ENCODE assay signal across 12 mouse cellular contexts in the genomic region with DNA sequence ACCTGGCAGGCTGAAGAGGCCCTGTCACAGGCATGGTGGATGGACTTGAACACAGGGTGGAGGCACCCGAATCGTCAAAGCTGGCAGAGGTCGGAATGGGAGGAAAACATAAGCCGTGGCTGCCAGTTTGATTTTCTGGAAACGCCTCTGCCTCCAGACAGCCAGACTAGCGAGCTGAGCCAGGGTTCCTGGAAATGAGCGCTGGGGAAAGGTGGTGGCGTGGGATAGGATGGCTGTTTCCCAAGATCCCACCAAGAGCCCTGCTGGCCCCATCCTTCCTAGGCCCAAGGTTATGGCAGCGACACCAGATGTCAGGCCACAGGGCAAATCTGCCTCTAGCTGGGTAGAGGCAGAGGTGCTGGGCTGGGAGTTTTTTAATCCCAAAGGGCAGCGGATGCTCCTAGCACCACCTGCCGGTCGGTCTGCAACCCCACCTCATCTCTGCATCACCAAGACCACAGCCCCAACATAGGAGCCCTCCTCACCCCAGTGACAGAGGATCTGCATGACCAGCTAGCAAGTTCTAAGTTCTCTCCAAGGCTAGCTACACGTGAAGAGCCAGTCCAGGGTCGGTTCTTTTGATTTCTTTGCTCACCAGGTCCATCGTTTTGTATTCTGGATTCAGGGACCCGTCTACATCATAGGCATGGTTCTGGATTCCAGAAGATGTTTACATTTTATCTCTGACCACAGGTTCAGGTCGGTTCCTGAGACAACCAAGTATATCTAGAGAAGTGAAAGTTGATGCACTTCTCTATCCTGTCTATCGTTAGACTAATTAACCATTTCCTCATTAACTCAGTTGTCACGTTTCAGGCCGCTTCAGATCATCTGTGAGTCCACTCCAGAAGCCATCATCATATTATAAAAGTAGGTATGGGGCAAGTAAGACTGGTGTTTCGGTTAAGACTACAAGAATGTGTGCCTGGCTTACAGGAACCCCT. TPM values are rescaled to one million over a fixed set of nuclear protein-coding genes. Genes with fewer than 3 reads are reported as not detected.
DNase-seq lines count a peak whose midpoint lies in the region; ATAC-seq and TF ChIP-seq lines count a peak whose summit lies in the region.
"Had no signal": no experiment of that assay in that cellular context is flagged by ENCODE, and none has a peak within 500 bp of the region (broad histone marks: within the 10 kb centered on the region; RNA-seq: fewer than 3 reads in every experiment).

No protein-coding gene starts in this region.

- ATAC-seq in forebrain, embryonic 14.5 days = no peak
- ATAC-seq: midbrain, embryonic 16.5 days had no signal

- peaks cover 4 to 21% of the 10 kb centered on the region in 2 experiments for H3K36me3 ChIP-seq in CH12.LX (replicated peaks in 1 of 2; ENCODE audit: control insufficient read depth in 1 of 2, insufficient read depth in 1 of 2, low read length in 1 of 2)
- H3K36me3 ChIP-seq in forebrain, embryonic 14.5 days (ENCODE audit: control insufficient read depth, insufficient read depth, low read length) = peaks cover 22% of the 10 kb centered on the region

- TF ChIP-seq EP300 in CH12.LX (IDR thresholded peaks at IDR 0.05; ENCODE audit: low read length) = no peak

- no peaks in the 10 kb centered on the region for H3K79me2 ChIP-seq in CH12.LX (replicated peaks; ENCODE audit: control insufficient read depth, extremely low read depth, insufficient read depth, poor library complexity, severe bottlenecking)

- no peak overlapping the region for H3K4me3 ChIP-seq in CH12.LX (replicated peaks in 1 of 3; ENCODE audit: low read depth in 2 of 3, low read length in 2 of 3, poor library complexity in 1 of 3)
- H3K4me3 ChIP-seq in forebrain, embryonic 14.5 days (ENCODE audit: low read depth, low read length) = no peak overlapping the region
- H3K4me3 ChIP-seq: embryonic facial prominence, embryonic 13.5 days; limb, embryonic 15.5 days had no signal

- H3K4me1 ChIP-seq in CH12.LX (ENCODE audit: control insufficient read depth in 1 of 2, insufficient read depth in 2 of 2) = 0 out of 4 replicates have a peak, but pooled peaks cover 0 to 6% of the 10 kb centered on the region in 2 experiments
- H3K4me1 ChIP-seq in forebrain, embryonic 14.5 days (ENCODE audit: control insufficient read depth, insufficient read depth, low read length) = no peaks in the 10 kb centered on the region
- H3K4me1 ChIP-seq: embryonic facial prominence, embryonic 13.5 days; limb, embryonic 15.5 days had no signal

- H3K27ac ChIP-seq in CH12.LX (ENCODE audit: insufficient read depth, low read depth) = no peak overlapping the region
- no peak overlapping the region for H3K27ac ChIP-seq in forebrain, embryonic 14.5 days (ENCODE audit: low read depth, low read length)
- H3K27ac ChIP-seq: embryonic facial prominence, embryonic 13.5 days; limb, embryonic 15.5 days had no signal

- no peak; the same call in none of the 2 replicates for TF ChIP-seq RAD21 in CH12.LX (IDR thresholded peaks at IDR 0.05; ENCODE audit: low read depth, low read length)

- no peak overlapping the region for H3K4me2 ChIP-seq in CH12.LX (ENCODE audit: insufficient read depth, low read depth, poor library complexity, severe bottlenecking)
- no peak overlapping the region for H3K4me2 ChIP-seq in forebrain, embryonic 14.5 days (ENCODE audit: low read length)
- H3K4me2 ChIP-seq: embryonic facial prominence, embryonic 13.5 days; limb, embryonic 15.5 days had no signal

- DNase-seq in kidney, postnatal 4 days = peak; percentile 41 to 52
- DNase-seq in kidney, postnatal 25 days = no peak
- DNase-seq in CH12.LX (ENCODE audit: extremely low read depth) (no peak), R1 (ENCODE audit: low read depth, low spot score) (peak; percentile 64)
- DNase-seq in lung, postnatal 14 days = peak; percentile 8
- no peak for DNase-seq in forebrain, embryonic 14.5 days (ENCODE audit: low spot score)
- no peak for DNase-seq in gastrocnemius, postnatal 4 days (ENCODE audit: low spot score in 2 of 2)
- DNase-seq: thymus, postnatal 14 days had no signal

- H3K27me3 ChIP-seq in CH12.LX (replicated peaks) = no peaks in the 10 kb centered on the region
- H3K27me3 ChIP-seq in forebrain, embryonic 14.5 days (replicated peaks; ENCODE audit: control insufficient read depth, insufficient read depth, low read length) = no peaks in the 10 kb centered on the region
- H3K27me3 ChIP-seq: embryonic facial prominence, embryonic 13.5 days; limb, embryonic 15.5 days had no signal

- peak in 1 of 2 experiments; percentile 51; a peak in 2 of 4 replicates for TF ChIP-seq CTCF in CH12.LX (conservative IDR thresholded peaks at IDR 0.05 in 1 of 2, IDR thresholded peaks at IDR 0.05 in 1 of 2; ENCODE audit: low read depth in 2 of 2, low read length in 2 of 2)

- in situ Hi-C loops in CH12.LX (cut with MboI; ENCODE audit: low pct_ligation_motif_present, low pct_unique_long_range_greater_than_20kb, low sequenced_read_pairs) = no loop called here

- WGBS in forebrain, embryonic 14.5 days = 76% methylated on average over 21 of the region's 21 CpGs

- H3K9ac ChIP-seq in CH12.LX (ENCODE audit: insufficient read depth, low read depth) = no peak overlapping the region
- H3K9ac ChIP-seq in forebrain, embryonic 14.5 days (ENCODE audit: low read length) = no peak overlapping the region
- H3K9ac ChIP-seq: embryonic facial prominence, embryonic 13.5 days; limb, embryonic 15.5 days had no signal

- no peaks in the 10 kb centered on the region for H3K9me3 ChIP-seq in CH12.LX (replicated peaks; ENCODE audit: low read length)
- H3K9me3 ChIP-seq in forebrain, embryonic 14.5 days (replicated peaks; ENCODE audit: control insufficient read depth, low read length) = no peaks in the 10 kb centered on the region
- H3K9me3 ChIP-seq: embryonic facial prominence, embryonic 13.5 days; limb, embryonic 15.5 days had no signal

- no peak for TF ChIP-seq POLR2A in CH12.LX (IDR thresholded peaks at IDR 0.05; ENCODE audit: low read depth, low read length)

- dilution Hi-C loops in CH12.LX (cut with MboI; ENCODE audit: extremely low pct_ligation_motif_present, extremely low pct_unique_long_range_greater_than_20kb, low sequenced_read_pairs) = no loop called here

TF ChIP-seq in CH12.LX, 34 proteins besides CTCF, POLR2A, EP300 and RAD21:
- TF ChIP-seq TBP (conservative IDR thresholded peaks at IDR 0.05; ENCODE audit: low read depth, low read length) (no peak), SMC3 (IDR thresholded peaks at IDR 0.05; ENCODE audit: low read depth, low read length) (peak; percentile 30)

RNA-seq across cellular contexts. Expression of gene Armc9, which starts 10.3 kb away (rescaled TPM):
- total RNA-seq in CH12.LX (2012; rRNA removed) (8.4 and 10.9 TPM in 2 replicates), CH12.LX (2014; rRNA removed) (14.3 and 15.5 TPM in 2 replicates)
- polyA plus RNA-seq in CH12.LX (2012; ENCODE audit: insufficient read length, low read depth) = 15.1 and 15.2 TPM in 2 replicates
- 22.1 and 28.1 TPM in 2 replicates for polyA plus RNA-seq in forebrain, embryonic 14.5 days (2014; fragmentation: Nextera tagmentation; extraction: Ambion mirVana)
- total RNA-seq in gastrocnemius, postnatal 4 days (2021) = 1 to 10 TPM; 5.4 to 9.1 TPM

RNA-seq across cellular contexts. Expression of gene Gm21972, which starts 10.8 kb away (rescaled TPM):
- total RNA-seq in CH12.LX (2012; rRNA removed) (0.47 and 1.6 TPM in 2 replicates), CH12.LX (2014; rRNA removed) (4.4 and 5.3 TPM in 2 replicates)
- polyA plus RNA-seq in CH12.LX (2012; ENCODE audit: insufficient read length, low read depth) = 38.2 and 78.8 TPM in 2 replicates
- 1.1 TPM in 1 of 2 replicates, not detected in the other for polyA plus RNA-seq in forebrain, embryonic 14.5 days (2014; fragmentation: Nextera tagmentation; extraction: Ambion mirVana)
- total RNA-seq in gastrocnemius, postnatal 4 days (2021) = 1 to 10 TPM in 1 of 2 experiments, not detected in 1; 1.3 TPM
- polyA plus RNA-seq: embryonic facial prominence, embryonic 13.5 days; gonadal fat pad, adult 2 months had no signal

RNA-seq across cellular contexts. Expression of gene Htr2b, which starts 32.5 kb away (rescaled TPM):
- total RNA-seq in CH12.LX (2012; rRNA removed) (0.08 TPM in 1 of 2 replicates, not detected in the other), CH12.LX (2014; rRNA removed) (not detected in 2 replicates)
- 0.47 and 0.61 TPM in 2 replicates for polyA plus RNA-seq in CH12.LX (2012; ENCODE audit: insufficient read length, low read depth)
- 0.20 and 0.41 TPM in 2 replicates for polyA plus RNA-seq in forebrain, embryonic 14.5 days (2014; fragmentation: Nextera tagmentation; extraction: Ambion mirVana)
- 1 to 10 TPM; 1.2 TPM for total RNA-seq in gastrocnemius, postnatal 4 days (2021)

Comparison
In these comparisons a context has a peak if more than half of its experiments do, and no peak if none do; other contexts are left out.
1. DNase-seq: peak in kidney, postnatal 4 days (2 of 2), R1 (single experiment) and lung, postnatal 14 days (single experiment); none in kidney, postnatal 25 days (0 of 2), CH12.LX (single experiment), forebrain, embryonic 14.5 days (single experiment) and gastrocnemius, postnatal 4 days (0 of 2).